Mouse (Mus musculus) intestine, postnatal 0 days (tissue): Measurements from ENCODE around the gene Irf2bp2. TPM values are rescaled to one million over a fixed set of nuclear protein-coding genes. Genes with fewer than 3 reads are reported as not detected.

Source experiments
- ATAC-seq: fragments of 200-750 bp; cut with Nextera tagmentation; 2 replicates; pipeline ENCODE4 v1.8.0; 2017; ENCODE audit warnings: mild to moderate bottlenecking, moderate TSS enrichment, moderate library complexity
- H3K27ac ChIP-seq: fragments of 300-500 bp; sonication (generic); 2 replicates; pipeline ENCODE4 v1.5.1; 2014; ENCODE audit warnings: mild to moderate bottlenecking, low read depth, low read length, moderate library complexity
- H3K27me3 ChIP-seq: fragments of 300-500 bp; sonication (generic); replicated peaks from 2 replicates; pipeline ENCODE4 v1.6.1; 2014; ENCODE audit warnings: low read length, mixed read lengths; ENCODE audit not compliant: control insufficient read depth, insufficient read depth
- H3K36me3 ChIP-seq: fragments of 300-500 bp; sonication (generic); 2 replicates; pipeline ENCODE4 v1.6.1; 2014; ENCODE audit warnings: mild to moderate bottlenecking, moderate library complexity; ENCODE audit not compliant: control insufficient read depth, insufficient read depth
- H3K4me1 ChIP-seq: fragments of 300-500 bp; sonication (generic); replicated peaks from 2 replicates; pipeline ENCODE4 v1.6.1; 2014; ENCODE audit warnings: antibody characterized with exemption, low read length, mixed read lengths; ENCODE audit not compliant: control insufficient read depth, insufficient read depth
- H3K4me2 ChIP-seq: fragments of 300-500 bp; sonication (generic); replicated peaks from 2 replicates; pipeline ENCODE4 v1.6.1; 2014; ENCODE audit warnings: low read depth, mild to moderate bottlenecking, moderate library complexity
- H3K4me3 ChIP-seq: fragments of 300-500 bp; sonication (generic); 2 replicates; pipeline ENCODE4 v1.5.1; 2014; ENCODE audit warnings: low read depth, low read length
- H3K9ac ChIP-seq: fragments of 300-500 bp; sonication (generic); 2 replicates; pipeline ENCODE4 v1.6.1; 2014; ENCODE audit warnings: mild to moderate bottlenecking, low read depth, low read length
- H3K9me3 ChIP-seq: fragments of 300-500 bp; sonication (generic); 2 replicates; pipeline ENCODE4 v1.6.1; 2016; ENCODE audit warnings: mixed run types; ENCODE audit not compliant: control insufficient read depth
- CTCF ChIP-seq: sonication (generic); IDR thresholded peaks from 2 replicates; pipeline ENCODE4 v1.5.1; 2016; ENCODE audit warnings: low read depth, mild to moderate bottlenecking, control low read depth, antibody characterized with exemption, moderate library complexity
- WGBS: fragments of 180-500 bp; shearing (Covaris S2); extraction: QIAGEN DNeasy Blood & Tissue Kit; methylation state at CpG from one replicate; pipeline ENCODE4 v1.1.7; 2014; 5-methylcytosine and 5-hydroxymethylcytosine counted together
- polyA plus RNA-seq: library from polyadenylated mRNA; unstranded; fragments of >200 nt; fragmentation: Nextera tagmentation; extraction: Ambion mirVana; gene quantifications from 2 replicates; pipeline ENCODE4 v1.2.1, GENCODE M21; 2015

Irf2bp2 gene
- polyA plus RNA-seq, 1 experiment from 2014 or later = 13.3 TPM

GRCm38 (mm10) chr8:126616736-126617135, 22.9 kb upstream of the Irf2bp2 start:
- no peak overlapping the region for H3K4me2 ChIP-seq
- H3K27me3 ChIP-seq = no peaks in the 10 kb centered on the region
- no peaks in the 10 kb centered on the region for H3K9me3 ChIP-seq
- 53% methylated on average over 5 of the region's 5 CpGs for WGBS
- no peak for ATAC-seq
- no peak overlapping the region for H3K9ac ChIP-seq
- H3K4me3 ChIP-seq = no peak overlapping the region
- H3K36me3 ChIP-seq = no peaks in the 10 kb centered on the region
- H3K27ac ChIP-seq = no peak overlapping the region
- peaks cover 23% of the 10 kb centered on the region for H3K4me1 ChIP-seq
- TF ChIP-seq CTCF = no peak

DNA sequence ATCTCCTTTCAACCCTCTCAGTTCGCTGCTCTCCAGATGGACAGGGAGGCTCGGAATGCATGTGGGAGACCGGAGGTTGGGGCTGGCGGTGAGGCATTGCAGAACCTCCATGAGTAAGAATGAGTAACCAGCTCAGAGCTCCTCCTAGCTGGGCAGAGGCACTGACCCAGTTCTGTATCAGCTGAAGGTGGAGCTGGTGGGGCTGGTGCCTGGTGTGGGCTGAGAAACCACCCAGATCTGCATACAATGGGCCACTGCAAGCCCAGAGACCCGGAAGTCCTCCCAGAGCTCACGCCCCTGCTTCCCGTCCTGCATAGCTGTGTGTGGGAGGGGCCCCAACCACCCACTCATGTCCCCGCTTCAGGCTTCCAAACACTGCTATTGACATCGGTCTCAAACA, 22.0 kb upstream of the Irf2bp2 start:
- 47% methylated on average over 9 of the region's 9 CpGs for WGBS
- no peak overlapping the region for H3K4me2 ChIP-seq
- H3K9ac ChIP-seq = no peak overlapping the region
- peaks cover 26% of the 10 kb centered on the region for H3K4me1 ChIP-seq
- peak overlapping the region; percentile 68 for H3K27ac ChIP-seq
- no peak overlapping the region for H3K4me3 ChIP-seq
- no peaks in the 10 kb centered on the region for H3K27me3 ChIP-seq
- peak; percentile 32; the same call in 1 of the 2 replicates for TF ChIP-seq CTCF
- no peaks in the 10 kb centered on the region for H3K36me3 ChIP-seq
- ATAC-seq = no peak
- H3K9me3 ChIP-seq = no peaks in the 10 kb centered on the region

- TF ChIP-seq CTCF = no peak
- 68% methylated on average over 5 of the region's 5 CpGs for WGBS
- ATAC-seq = no peak
- Histone ChIP-seq H3K9ac (0 out of 2 replicates have a peak overlapping the region, but pooled peaks have one; percentile 26), H3K4me1 (peaks cover 28% of the 10 kb centered on the region), H3K4me3 (no peak overlapping the region), H3K27me3 (no peaks in the 10 kb centered on the region), H3K36me3 (no peaks in the 10 kb centered on the region), H3K27ac (peak overlapping the region; percentile 88), H3K4me2 (no peak overlapping the region), H3K9me3 (no peaks in the 10 kb centered on the region)
Measured at GRCm38 (mm10) chr8:126614740-126615132, 20.9 kb upstream of the Irf2bp2 start.

DNA sequence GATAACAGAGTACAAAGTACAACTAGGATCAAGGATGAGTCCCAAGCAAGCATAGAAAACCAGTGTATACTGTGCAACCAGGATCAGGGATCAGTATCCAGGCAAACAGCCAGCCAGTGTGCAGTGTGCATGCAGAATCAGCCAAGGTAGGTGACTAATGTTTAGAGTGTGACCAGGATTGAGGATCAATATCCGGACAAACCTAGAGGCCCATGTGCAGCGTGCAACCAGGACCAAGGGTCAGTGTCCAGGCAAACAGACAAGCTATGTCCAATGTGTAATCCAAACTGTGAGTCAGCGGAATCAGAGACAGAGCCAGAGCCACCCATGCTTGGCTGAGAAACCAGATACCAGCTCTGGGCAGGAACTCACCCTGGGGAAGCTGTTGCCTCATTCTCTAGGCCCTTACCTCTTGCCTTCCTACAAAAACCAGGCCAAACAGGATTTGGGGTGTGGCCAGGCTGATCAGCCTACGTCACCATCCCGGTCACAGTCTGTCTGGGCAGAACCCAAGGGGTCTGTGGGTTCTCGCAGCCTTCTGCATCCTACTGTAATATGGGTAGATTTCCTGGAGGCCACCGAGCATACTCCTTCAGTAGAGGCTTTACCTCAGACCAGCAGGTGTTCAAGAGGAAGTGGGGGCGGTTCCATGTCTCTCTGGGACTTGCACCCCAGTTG, 20.4 kb upstream of the Irf2bp2 start:
- Histone ChIP-seq H3K9me3 (no peaks in the 10 kb centered on the region), H3K9ac (0 out of 2 replicates have a peak overlapping the region, but pooled peaks have one; percentile 26), H3K27me3 (no peaks in the 10 kb centered on the region), H3K4me3 (no peak overlapping the region), H3K4me1 (peaks cover 28% of the 10 kb centered on the region), H3K4me2 (no peak overlapping the region), H3K36me3 (no peaks in the 10 kb centered on the region), H3K27ac (peak overlapping the region; percentile 88)
- ATAC-seq = peak; percentile 89
- 40% methylated on average over 8 of the region's 8 CpGs for WGBS
- TF ChIP-seq CTCF = no peak

GRCm38 (mm10) chr8:126613143-126613542, 19.4 kb upstream of the Irf2bp2 start:
- Histone ChIP-seq H3K4me3 (no peak overlapping the region), H3K27ac (peak overlapping the region; percentile 80), H3K9ac (no peak overlapping the region), H3K4me1 (peaks cover 22% of the 10 kb centered on the region), H3K4me2 (no peak overlapping the region; the same call in 1 of the 2 replicates), H3K27me3 (no peaks in the 10 kb centered on the region), H3K36me3 (no peaks in the 10 kb centered on the region), H3K9me3 (no peaks in the 10 kb centered on the region)
- ATAC-seq = no peak
- no peak for TF ChIP-seq CTCF
- 40% methylated on average over 5 of the region's 5 CpGs for WGBS

GRCm38 (mm10) chr8:126612739-126613138, 19.0 kb upstream of the Irf2bp2 start:
- no peaks in the 10 kb centered on the region for H3K9me3 ChIP-seq
- no peak overlapping the region for H3K4me2 ChIP-seq
- ATAC-seq = no peak
- no peaks in the 10 kb centered on the region for H3K36me3 ChIP-seq
- no peak overlapping the region for H3K4me3 ChIP-seq
- WGBS = 74% methylated on average over 3 of the region's 3 CpGs
- H3K4me1 ChIP-seq = peaks cover 22% of the 10 kb centered on the region
- no peak for TF ChIP-seq CTCF
- no peak overlapping the region; the same call in 1 of the 2 replicates for H3K27ac ChIP-seq
- H3K9ac ChIP-seq = no peak overlapping the region
- H3K27me3 ChIP-seq = no peaks in the 10 kb centered on the region
